Mouse (Mus musculus) C2C12 (cell line): ENCODE results near the gene Gm11099. TPM values are rescaled to one million over a fixed set of nuclear protein-coding genes. Genes with fewer than 3 reads are reported as not detected.

Experiments
- H3K27me3 ChIP-seq: one replicate; pipeline ENCODE4 v1.6.1; 2011; ENCODE audit not compliant: control insufficient read depth, insufficient read depth, insufficient read length
- H3K36me3 ChIP-seq: one replicate; pipeline ENCODE4 v1.6.1; 2011; ENCODE audit not compliant: control insufficient read depth, insufficient read depth
- H3K4me3 ChIP-seq: one replicate; pipeline ENCODE4 v1.5.1; 2011; ENCODE audit warnings: mild to moderate bottlenecking, control low read depth; ENCODE audit not compliant: poor library complexity, insufficient read depth, severe bottlenecking
- H3K79me2 ChIP-seq: one replicate; pipeline ENCODE4 v1.6.1; 2011; ENCODE audit not compliant: control insufficient read depth, insufficient read depth
- H3K79me3 ChIP-seq: one replicate; pipeline ENCODE4 v1.6.1; 2011; ENCODE audit warnings: low read depth, control low read depth
- H3ac ChIP-seq: one replicate; pipeline ENCODE3; 2011; ENCODE audit warnings: low read depth; ENCODE audit not compliant: control insufficient read depth, insufficient read length
- CEBPB ChIP-seq: IDR thresholded peaks from one replicate; pipeline ENCODE4 v1.6.1; 2011; ENCODE audit warnings: low read depth, mild to moderate bottlenecking, control low read depth, moderate library complexity
- CTCF ChIP-seq: IDR thresholded peaks from one replicate; pipeline ENCODE4 v1.5.1; 2011; ENCODE audit not compliant: control insufficient read depth, insufficient read depth, insufficient read length
- FOSL1 ChIP-seq: IDR thresholded peaks from one replicate; pipeline ENCODE4 v1.8.0; 2011; ENCODE audit warnings: mild to moderate bottlenecking, low read length; ENCODE audit not compliant: poor library complexity, insufficient read depth, severe bottlenecking
- MAX ChIP-seq: IDR thresholded peaks from one replicate; pipeline ENCODE4 v1.6.1; 2011; ENCODE audit warnings: mild to moderate bottlenecking, control low read depth
- MYOD1 ChIP-seq: IDR thresholded peaks from one replicate; pipeline ENCODE4 v1.6.1; 2011; ENCODE audit warnings: low read depth; ENCODE audit not compliant: control insufficient read depth, insufficient read length
- MYOG ChIP-seq: IDR thresholded peaks from one replicate; pipeline ENCODE4 v1.6.1; 2011; ENCODE audit not compliant: control insufficient read depth, insufficient read length; ENCODE audit errors: extremely low read depth
- USF1 ChIP-seq: IDR thresholded peaks from one replicate; pipeline ENCODE4 v1.6.1; 2011; ENCODE audit warnings: low read depth, mild to moderate bottlenecking, control low read depth, moderate library complexity
- polyA plus RNA-seq: library from polyadenylated mRNA; unstranded; fragments of >200 nt; fragmentation: generic; extraction: Trizol; gene quantifications from one replicate; pipeline ENCODE4 v1.2.1, GENCODE M21; 2012; ENCODE audit warnings: missing spikeins

Gm11099 gene
- polyA plus RNA-seq, 1 experiment: not detected

GRCm38 (mm10) chr2:58956770-58957300 is 97.6 kb downstream of the Gm11099 start:
- Histone ChIP-seq H3K36me3 (no peaks in the 10 kb centered on the region), H3K79me2 (no peaks in the 10 kb centered on the region), H3K27me3 (no peaks in the 10 kb centered on the region), H3K4me3 (no peak overlapping the region), H3K79me3 (no peaks in the 10 kb centered on the region), H3ac (no peak overlapping the region)
- TF ChIP-seq MYOD1: no peak
- no peak for TF ChIP-seq FOSL1
- no peak for TF ChIP-seq CEBPB
- no peak for TF ChIP-seq MAX
- TF ChIP-seq USF1: no peak
- no peak for TF ChIP-seq MYOG
- no peak for TF ChIP-seq CTCF
